Mouse (Mus musculus): ENCODE data around the gene Dglucy.

DNA sequence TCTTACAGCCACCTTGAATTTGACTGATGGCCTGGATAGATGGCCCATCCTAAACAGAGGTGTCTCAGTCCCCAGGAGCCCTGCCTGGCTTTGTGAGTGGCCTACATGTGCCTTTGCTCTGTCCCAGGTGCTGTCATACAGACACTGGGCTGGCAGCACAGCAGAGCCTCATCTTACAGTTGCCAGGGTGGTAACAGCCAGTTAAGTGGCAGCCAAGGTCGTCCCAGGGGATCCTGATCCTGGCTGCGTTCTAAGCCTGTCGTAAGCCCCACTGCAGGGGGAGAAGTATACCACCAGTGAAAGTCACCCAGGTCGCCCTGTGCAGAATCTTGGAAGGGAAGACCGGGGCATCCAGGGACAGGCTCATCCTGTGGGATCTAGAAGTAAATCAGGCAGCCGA is 61.1 kb downstream of the Dglucy start:
- no peak for TF ChIP-seq POLR2A (IDR thresholded peaks at IDR 0.05; ENCODE audit: borderline replicate concordance, control insufficient read depth, low read depth, low read length)
- TF ChIP-seq CTCF (IDR thresholded peaks at IDR 0.05; ENCODE audit: control insufficient read depth, insufficient read depth, low read length): no peak

All from bone marrow, adult 2 months (tissue).